Mouse (Mus musculus) myocyte (in vitro differentiated cells): Measurements from ENCODE around the gene Ccer2. TPM values are rescaled to one million over a fixed set of nuclear protein-coding genes. Genes with fewer than 3 reads are reported as not detected.

Source experiments
- H3K27me3 ChIP-seq: one replicate; pipeline ENCODE4 v1.6.1; 2011; ENCODE audit not compliant: control insufficient read depth, insufficient read depth, insufficient read length
- H3K36me3 ChIP-seq: one replicate; pipeline ENCODE4 v1.6.1; 2011; ENCODE audit not compliant: control insufficient read depth, insufficient read depth
- H3K4me2 ChIP-seq: one replicate; pipeline ENCODE4 v1.6.1; 2011; ENCODE audit warnings: low read depth, control low read depth
- H3K4me3 ChIP-seq: one replicate; pipeline ENCODE4 v1.5.1; 2011; ENCODE audit warnings: mild to moderate bottlenecking, control low read depth, moderate library complexity
- H3K79me2 ChIP-seq: one replicate; pipeline ENCODE4 v1.6.1; 2011; ENCODE audit not compliant: control insufficient read depth, insufficient read depth
- H3ac ChIP-seq: one replicate; pipeline ENCODE4 v1.6.1; 2011; ENCODE audit not compliant: control insufficient read depth, insufficient read length
- CEBPB ChIP-seq: IDR thresholded peaks from 2 replicates; pipeline ENCODE4 v1.6.1; 2011; ENCODE audit warnings: mild to moderate bottlenecking, moderate library complexity; ENCODE audit not compliant: poor library complexity, insufficient read depth, severe bottlenecking
- E2F4 ChIP-seq: IDR thresholded peaks from one replicate; pipeline ENCODE4 v1.6.1; 2011; ENCODE audit warnings: mild to moderate bottlenecking, control low read depth, moderate library complexity; ENCODE audit not compliant: insufficient read depth
- MAX ChIP-seq: IDR thresholded peaks from one replicate; pipeline ENCODE4 v1.6.1; 2011; ENCODE audit warnings: low read depth, mild to moderate bottlenecking, control low read depth
- MYOD1 ChIP-seq, 3 experiments: IDR thresholded peaks; one replicate each; pipeline ENCODE4 v1.6.1; 2011; ENCODE audit warnings: control low read depth in 2 of 3, low read depth in 2 of 3, mild to moderate bottlenecking in 2 of 3, moderate library complexity in 1 of 3; ENCODE audit not compliant: insufficient read length in 2 of 3, control insufficient read depth in 1 of 3
- MYOG ChIP-seq, 3 experiments: IDR thresholded peaks; one replicate each; pipeline ENCODE4 v1.6.1; 2011; ENCODE audit warnings: control low read depth in 2 of 3, low read depth in 2 of 3, mild to moderate bottlenecking in 2 of 3; ENCODE audit not compliant: insufficient read length in 2 of 3, control insufficient read depth in 1 of 3, insufficient read depth in 1 of 3
- POLR2A ChIP-seq: IDR thresholded peaks from one replicate; pipeline ENCODE4 v1.6.1; 2011; ENCODE audit warnings: low read depth, mild to moderate bottlenecking, control low read depth, moderate library complexity; ENCODE audit not compliant: insufficient read length
- POLR2AphosphoS2 ChIP-seq: IDR thresholded peaks from one replicate; pipeline ENCODE4 v1.6.1; 2011; ENCODE audit warnings: low read depth, control low read depth; ENCODE audit not compliant: insufficient read length
- REST ChIP-seq: IDR thresholded peaks from one replicate; pipeline ENCODE4 v1.6.1; 2011; ENCODE audit warnings: mild to moderate bottlenecking, control low read depth, moderate library complexity; ENCODE audit not compliant: insufficient read depth, insufficient read length
- SRF ChIP-seq: IDR thresholded peaks from one replicate; pipeline ENCODE4 v1.6.1; 2011; ENCODE audit warnings: low read depth; ENCODE audit not compliant: control insufficient read depth, insufficient read length
- TCF12 ChIP-seq: IDR thresholded peaks from one replicate; pipeline ENCODE4 v1.6.1; 2011; ENCODE audit warnings: mild to moderate bottlenecking, control low read depth; ENCODE audit not compliant: poor library complexity, insufficient read depth, severe bottlenecking
- TCF3 ChIP-seq: IDR thresholded peaks from one replicate; pipeline ENCODE4 v1.6.1; 2011; ENCODE audit warnings: low read depth, control low read depth; ENCODE audit not compliant: insufficient read length
- USF1 ChIP-seq: IDR thresholded peaks from one replicate; pipeline ENCODE4 v1.6.1; 2011; ENCODE audit warnings: low read depth, mild to moderate bottlenecking, control low read depth, moderate library complexity
- polyA plus RNA-seq: library from polyadenylated mRNA; unstranded; fragments of >200 nt; fragmentation: generic; extraction: Trizol; gene quantifications from one replicate; pipeline ENCODE4 v1.2.1, GENCODE M21; 2012; ENCODE audit warnings: missing spikeins

The Ccer2 gene
- polyA plus RNA-seq, 1 experiment, result not detected

DNA sequence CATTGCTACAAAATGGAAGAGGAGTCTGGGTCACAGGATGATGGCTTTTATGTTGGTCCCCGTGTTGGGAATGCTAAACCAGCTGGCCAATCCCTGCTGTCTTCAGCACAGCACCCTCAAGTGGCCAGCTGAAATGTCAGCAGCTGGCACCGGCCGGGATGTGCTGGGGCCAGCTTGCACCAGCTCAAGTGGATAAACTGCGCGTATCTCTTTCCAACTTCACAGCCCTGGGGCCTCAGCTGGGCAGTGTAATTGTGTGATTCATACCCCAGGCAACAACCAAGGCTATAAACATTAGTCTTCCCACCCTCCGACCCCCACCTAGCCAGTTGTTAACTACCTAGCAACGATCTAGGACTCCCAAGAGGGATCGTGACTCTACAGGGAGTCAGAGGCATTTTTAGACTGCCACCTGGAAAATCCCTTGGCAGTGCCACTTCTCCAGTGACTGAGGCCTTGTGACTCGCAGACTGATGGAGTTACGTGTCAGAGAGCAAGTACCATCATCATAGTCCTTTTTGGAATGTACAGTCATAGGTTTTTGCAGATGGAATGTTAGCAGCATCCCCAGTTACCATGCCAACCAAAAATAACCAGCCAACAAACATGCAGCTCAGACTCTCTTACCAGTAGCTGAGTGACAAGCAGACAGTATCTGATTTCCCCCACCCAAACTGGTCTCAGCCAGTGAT, 28.2 kb upstream of the Ccer2 start:
- H3K4me3 ChIP-seq, result no peak overlapping the region
- H3K79me2 ChIP-seq, result no peaks in the 10 kb centered on the region
- no peak overlapping the region for H3ac ChIP-seq
- H3K36me3 ChIP-seq, result peaks cover 26% of the 10 kb centered on the region
- TF ChIP-seq MYOG (IDR thresholded peaks at IDR 0.05; ENCODE audit: control insufficient read depth in 1 of 3, insufficient read depth in 1 of 3, insufficient read length in 2 of 3, low read depth in 2 of 3) (peak in 1 of 3 experiments; percentile 26), POLR2A (no peak), MYOD1 (IDR thresholded peaks at IDR 0.05; ENCODE audit: control insufficient read depth in 1 of 3, insufficient read length in 2 of 3, low read depth in 2 of 3) (peak in 1 of 3 experiments; percentile 3)
- H3K27me3 ChIP-seq, result no peaks in the 10 kb centered on the region
- no peak overlapping the region for H3K4me2 ChIP-seq

DNA sequence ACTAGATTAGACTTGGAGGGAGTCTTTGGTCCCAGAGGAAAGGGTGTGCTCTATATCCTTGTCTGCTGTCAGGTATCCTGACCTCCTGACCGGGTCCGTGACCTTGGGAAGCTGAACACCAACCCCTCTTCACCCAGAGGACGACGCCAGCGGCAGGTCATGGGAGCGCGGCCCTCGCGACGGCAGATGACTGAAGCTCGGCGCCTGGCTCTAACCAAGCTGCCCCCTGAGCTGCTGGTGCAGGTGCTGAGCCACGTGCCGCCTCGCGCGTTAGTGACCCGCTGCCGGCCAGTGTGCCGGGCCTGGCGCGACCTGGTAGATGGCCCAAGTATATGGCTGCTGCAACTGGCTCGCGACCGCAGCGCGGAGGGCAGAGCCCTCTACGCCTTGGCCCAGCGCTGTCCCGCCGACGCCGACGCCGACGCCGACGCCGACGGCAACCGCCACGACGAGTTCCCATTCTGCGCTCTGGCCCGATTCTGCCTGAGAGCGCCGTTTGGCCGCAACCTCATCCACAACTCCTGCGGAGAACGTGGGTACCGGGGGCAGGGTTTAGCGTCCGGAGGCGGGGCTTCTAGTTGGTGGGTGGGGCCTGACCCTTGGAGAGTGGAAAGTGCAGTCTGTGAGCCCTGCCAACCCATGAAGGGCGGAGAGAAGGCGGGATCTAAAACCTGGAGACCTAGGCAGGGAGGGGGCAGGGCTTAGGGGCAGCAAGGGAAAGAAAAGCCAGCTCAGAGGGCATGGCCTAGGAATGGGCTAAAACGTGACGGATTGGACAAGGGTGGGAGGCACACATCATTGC, 23.4 kb upstream of the Ccer2 start:
- Histone ChIP-seq H3K27me3 (no peaks in the 10 kb centered on the region), H3K79me2 (no peaks in the 10 kb centered on the region), H3K36me3 (peaks cover 9% of the 10 kb centered on the region), H3ac (no peak overlapping the region), H3K4me3 (no peak overlapping the region), H3K4me2 (no peak overlapping the region)
- TF ChIP-seq TCF3, result no peak
- TF ChIP-seq POLR2AphosphoS2, result no peak

DNA sequence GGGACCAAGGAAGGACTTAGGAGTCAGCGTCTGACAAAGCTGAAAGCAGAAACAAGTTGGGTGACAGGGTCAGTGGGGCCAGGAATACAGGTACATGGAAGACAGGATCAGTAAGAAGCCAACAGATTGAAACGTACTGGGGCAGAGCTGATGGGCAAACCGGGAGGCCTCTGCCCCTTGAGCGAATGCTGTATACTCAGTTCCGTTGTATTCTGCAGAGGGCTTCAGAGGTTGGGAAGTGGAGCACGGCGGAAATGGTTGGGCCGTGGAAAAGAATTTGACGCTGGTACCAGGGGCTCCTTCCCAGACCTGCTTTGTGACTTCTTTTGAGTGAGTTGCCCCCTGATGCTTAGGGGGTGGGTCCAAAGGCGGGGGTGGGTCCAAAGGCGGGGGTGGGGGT, 22.8 kb upstream of the Ccer2 start:
- Histone ChIP-seq H3ac (no peak overlapping the region), H3K4me3 (no peak overlapping the region), H3K79me2 (no peaks in the 10 kb centered on the region), H3K4me2 (no peak overlapping the region), H3K27me3 (no peaks in the 10 kb centered on the region), H3K36me3 (peaks cover 13% of the 10 kb centered on the region)
- no peak for TF ChIP-seq MAX
- TF ChIP-seq E2F4, result no peak
- no peak for TF ChIP-seq TCF3
- TF ChIP-seq TCF12, result no peak
- no peak for TF ChIP-seq USF1
- TF ChIP-seq POLR2AphosphoS2, result no peak
- TF ChIP-seq MYOD1 (IDR thresholded peaks at IDR 0.05; ENCODE audit: control insufficient read depth in 1 of 3, insufficient read length in 2 of 3, low read depth in 2 of 3), result no peak
- TF ChIP-seq REST, result no peak
- TF ChIP-seq MYOG (IDR thresholded peaks at IDR 0.05; ENCODE audit: control insufficient read depth in 1 of 3, insufficient read depth in 1 of 3, insufficient read length in 2 of 3, low read depth in 2 of 3), result no peak
- no peak for TF ChIP-seq SRF
- TF ChIP-seq POLR2A, result no peak
- TF ChIP-seq CEBPB, result no peak

DNA sequence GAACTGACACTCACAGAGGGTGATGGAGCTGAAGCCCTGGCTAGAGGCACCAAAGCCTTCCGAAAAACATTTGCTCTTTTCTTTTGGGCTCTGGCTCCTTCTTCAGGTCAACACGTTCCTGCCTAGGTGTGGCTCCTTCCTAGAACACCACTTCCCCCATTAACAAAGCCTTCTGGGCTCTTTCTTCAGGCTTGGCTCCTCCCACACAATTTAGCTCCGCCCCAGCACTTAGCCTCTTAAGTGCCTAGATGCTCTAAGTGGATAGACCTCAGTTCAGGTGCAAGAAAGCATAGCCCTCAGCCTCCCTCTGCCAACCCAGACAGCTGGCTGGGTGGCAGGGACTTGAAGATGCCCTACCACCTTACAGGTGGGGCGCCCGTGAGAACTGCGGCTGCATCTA, 20.3 kb upstream of the Ccer2 start:
- H3K36me3 ChIP-seq, result peaks cover 13% of the 10 kb centered on the region
- H3K4me2 ChIP-seq, result no peak overlapping the region
- H3K4me3 ChIP-seq, result no peak overlapping the region
- H3K79me2 ChIP-seq, result no peaks in the 10 kb centered on the region
- no peak overlapping the region for H3ac ChIP-seq
- H3K27me3 ChIP-seq, result no peaks in the 10 kb centered on the region
- TF ChIP-seq MYOD1 (IDR thresholded peaks at IDR 0.05; ENCODE audit: control insufficient read depth in 1 of 3, insufficient read length in 2 of 3, low read depth in 2 of 3) (no peak), USF1 (no peak), SRF (no peak), POLR2A (no peak), REST (no peak), POLR2AphosphoS2 (no peak), MAX (no peak), E2F4 (no peak), CEBPB (no peak), TCF12 (no peak), MYOG (IDR thresholded peaks at IDR 0.05; ENCODE audit: control insufficient read depth in 1 of 3, insufficient read depth in 1 of 3, insufficient read length in 2 of 3, low read depth in 2 of 3) (no peak), TCF3 (no peak)

DNA sequence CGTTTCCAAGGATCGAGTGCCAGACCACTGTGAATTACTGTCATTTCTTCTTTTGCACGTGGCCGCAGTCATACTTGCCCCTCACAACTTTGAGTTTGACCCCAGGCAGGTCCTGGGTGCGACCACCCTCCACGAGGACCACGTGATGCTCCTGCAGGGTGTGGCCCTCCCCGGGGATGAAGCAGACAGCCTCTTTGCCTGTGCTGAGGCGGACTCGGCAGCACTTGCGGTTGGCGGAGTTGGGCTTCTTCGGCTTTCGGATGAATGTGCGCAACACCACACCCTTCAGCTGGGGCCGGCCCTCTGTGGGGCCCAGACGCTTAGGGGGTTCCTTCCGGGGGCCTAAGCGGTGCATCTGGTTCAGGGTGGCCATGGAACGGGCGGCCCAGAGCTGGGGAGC, 16.1 kb upstream of the Ccer2 start:
- Histone ChIP-seq H3K27me3 (no peaks in the 10 kb centered on the region), H3ac (no peak overlapping the region)
- TF ChIP-seq TCF3, result no peak
- TF ChIP-seq E2F4, result no peak
- no peak for TF ChIP-seq TCF12
- no peak for TF ChIP-seq REST
- no peak for TF ChIP-seq MAX
- TF ChIP-seq POLR2AphosphoS2, result peak; percentile 31
- no peak for TF ChIP-seq MYOG (IDR thresholded peaks at IDR 0.05; ENCODE audit: control insufficient read depth in 1 of 3, insufficient read depth in 1 of 3, insufficient read length in 2 of 3, low read depth in 2 of 3)
- TF ChIP-seq USF1, result no peak

More for the DNA sequence above, 16.1 kb upstream of the Ccer2 start:
- H3K36me3 ChIP-seq, result peaks cover 13% of the 10 kb centered on the region
- H3K79me2 ChIP-seq, result no peaks in the 10 kb centered on the region
- no peak overlapping the region for H3K4me3 ChIP-seq
- H3K4me2 ChIP-seq, result no peak overlapping the region
